Mouse (Mus musculus) hindbrain, postnatal 0 days (tissue): ENCODE data around the gene Phlda2. TPM values are rescaled to one million over a fixed set of nuclear protein-coding genes. Genes with fewer than 3 reads are reported as not detected.

Source experiments
- ATAC-seq: fragments of 200-750 bp; cut with Nextera tagmentation; 2 replicates; pipeline ENCODE4 v1.8.0; 2017; ENCODE audit warnings: mild to moderate bottlenecking, moderate TSS enrichment, moderate library complexity
- DNase-seq: peaks from one replicate; pipeline ENCODE4 v3.0.0-alpha.2; 2015; ENCODE audit warnings: low spot score
- H3K27ac ChIP-seq: fragments of 300-500 bp; sonication (generic); 2 replicates; pipeline ENCODE4 v1.5.1; 2014; ENCODE audit warnings: mild to moderate bottlenecking
- H3K27me3 ChIP-seq: fragments of 300-500 bp; sonication (generic); 2 replicates; pipeline ENCODE4 v1.6.1; 2014; ENCODE audit warnings: low read length, mixed read lengths; ENCODE audit not compliant: insufficient read depth
- H3K36me3 ChIP-seq: fragments of 300-500 bp; sonication (generic); 2 replicates; pipeline ENCODE4 v1.6.1; 2014; ENCODE audit warnings: low read length, mixed read lengths; ENCODE audit not compliant: insufficient read depth
- H3K4me1 ChIP-seq: fragments of 300-500 bp; sonication (generic); 2 replicates; pipeline ENCODE4 v1.6.1; 2014; ENCODE audit warnings: antibody characterized with exemption, low read length, mixed read lengths; ENCODE audit not compliant: insufficient read depth
- H3K4me2 ChIP-seq: fragments of 300-500 bp; sonication (generic); 2 replicates; pipeline ENCODE4 v1.6.1; 2014; ENCODE audit warnings: low read depth, mild to moderate bottlenecking, low read length, moderate library complexity, mixed read lengths
- H3K4me3 ChIP-seq: fragments of 300-500 bp; sonication (generic); 2 replicates; pipeline ENCODE4 v1.5.1; 2014; ENCODE audit warnings: low read length
- H3K9ac ChIP-seq: fragments of 300-500 bp; sonication (generic); replicated peaks from 2 replicates; pipeline ENCODE4 v1.6.1; 2014; ENCODE audit warnings: mild to moderate bottlenecking, low read length, moderate library complexity, mixed read lengths
- H3K9me3 ChIP-seq: fragments of 300-500 bp; sonication (generic); 2 replicates; pipeline ENCODE4 v1.6.1; 2016; ENCODE audit warnings: low read length, mixed read lengths
- CTCF ChIP-seq: IDR thresholded peaks from 2 replicates; pipeline ENCODE4 v1.5.1; 2016; ENCODE audit warnings: antibody characterized with exemption, control low read depth, low read depth
- WGBS: fragments of 180-500 bp; shearing (Covaris S2); extraction: QIAGEN DNeasy Blood & Tissue Kit; methylation state at CpG from one replicate; pipeline ENCODE4 v1.1.7; 2014; 5-methylcytosine and 5-hydroxymethylcytosine counted together
- polyA plus RNA-seq: library from polyadenylated mRNA; unstranded; fragments of >200 nt; fragmentation: Nextera tagmentation; extraction: Ambion mirVana; gene quantifications from 2 replicates; pipeline ENCODE4 v1.2.1, GENCODE M21; 2015
- total RNA-seq: library from RNA; depleted of rRNA; stranded (reverse); fragments of >200 nt; gene quantifications from 2 replicates; pipeline ENCODE4 v1.2.3, GENCODE M21; 2014

Phlda2 gene
- total and polyA plus RNA-seq, 2 experiments from 2014 or later: 0.52 to 0.73 TPM

DNA sequence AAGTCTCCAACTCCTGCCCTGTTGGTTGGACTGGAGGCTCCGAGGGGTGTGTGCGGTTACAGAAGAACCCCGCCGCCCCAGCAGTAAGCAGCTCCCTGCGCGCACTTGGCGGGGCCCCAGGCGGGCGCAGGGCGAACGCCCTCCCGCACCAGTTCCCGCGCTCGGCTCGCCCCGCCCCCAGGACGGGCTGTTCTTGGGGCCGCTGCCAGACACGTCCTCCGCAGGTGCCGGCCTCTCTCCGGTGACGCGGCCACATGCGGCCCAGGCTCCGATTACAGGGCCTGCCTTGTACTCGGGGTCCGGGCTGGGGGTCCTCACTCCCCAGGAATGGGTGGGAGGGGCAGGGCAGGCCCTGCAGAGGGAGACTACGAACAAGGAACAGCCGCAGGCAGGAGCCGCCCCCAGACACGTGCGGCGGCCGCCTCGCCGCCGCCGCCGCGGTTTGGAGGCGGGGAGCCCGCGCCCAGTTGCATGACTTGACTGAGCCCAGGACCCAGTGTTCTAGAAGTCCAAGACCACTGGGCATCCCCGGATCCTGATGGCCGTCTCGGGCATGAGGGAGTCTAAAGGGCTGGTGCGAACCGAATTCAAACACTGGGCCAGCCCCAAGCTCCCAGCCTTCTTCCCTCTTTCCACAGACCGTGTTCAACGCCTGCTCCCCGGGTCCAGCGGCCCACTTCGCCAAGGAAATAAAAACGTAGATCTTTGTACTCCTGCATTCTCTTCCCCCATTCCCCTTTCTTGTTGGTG, 38.0 kb downstream of the Phlda2 start:
- 25% methylated on average over 54 of the region's 56 CpGs for whole genome bisulfite sequencing
- Histone ChIP-seq H3K36me3 (no peaks in the 10 kb centered on the region), H3K27me3 (no peaks in the 10 kb centered on the region), H3K9ac (peak overlapping the region; percentile 21; the same call in 1 of the 2 replicates), H3K27ac (no peak overlapping the region), H3K4me1 (no peaks in the 10 kb centered on the region), H3K9me3 (peaks cover 5% of the 10 kb centered on the region; the same call in 1 of the 2 replicates), H3K4me3 (peak overlapping the region; percentile 31), H3K4me2 (peak overlapping the region; percentile 65)
- ATAC-seq: no peak; the same call in 1 of the 2 replicates
- DNase-seq: peak; percentile 53
- no peak for TF ChIP-seq CTCF

DNA sequence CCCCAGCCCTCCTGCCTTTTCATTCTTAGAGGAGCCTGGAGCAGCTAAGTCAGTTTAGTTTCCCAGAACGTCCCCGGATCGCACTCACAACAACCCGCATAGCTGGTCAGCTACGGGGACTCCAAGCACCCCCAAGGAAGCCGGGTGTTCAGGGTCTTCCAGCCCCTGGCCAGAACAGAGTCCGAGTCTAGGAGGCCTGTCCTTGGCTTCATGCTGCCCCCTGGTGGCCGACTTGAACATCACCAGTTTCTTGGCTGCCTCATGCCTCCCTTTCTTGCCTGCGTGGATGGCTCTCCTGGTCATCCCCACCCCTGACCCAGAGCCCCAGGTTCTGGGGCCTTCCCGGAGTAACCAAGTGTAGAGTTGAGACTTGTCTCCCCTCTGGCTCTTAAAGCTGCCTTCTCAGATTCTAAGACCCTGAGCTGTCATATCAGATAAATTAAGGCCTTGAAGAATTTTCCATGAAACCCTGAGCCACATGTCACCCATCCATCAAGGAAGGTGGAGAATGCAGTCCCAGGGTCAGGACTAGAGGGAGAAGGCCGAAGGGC, 39.0 kb downstream of the Phlda2 start:
- peak; percentile 95 for TF ChIP-seq CTCF
- Histone ChIP-seq H3K9me3 (peaks cover 6% of the 10 kb centered on the region; the same call in 1 of the 2 replicates), H3K9ac (no peak overlapping the region), H3K27ac (no peak overlapping the region), H3K27me3 (no peaks in the 10 kb centered on the region), H3K4me3 (no peak overlapping the region), H3K4me2 (no peak overlapping the region), H3K4me1 (no peaks in the 10 kb centered on the region), H3K36me3 (no peaks in the 10 kb centered on the region)
- WGBS: 26% methylated on average over 11 of the region's 11 CpGs
- DNase-seq: peak; percentile 89
- ATAC-seq: 0 out of 2 replicates have a peak, but pooled peaks have one; percentile 22

DNA sequence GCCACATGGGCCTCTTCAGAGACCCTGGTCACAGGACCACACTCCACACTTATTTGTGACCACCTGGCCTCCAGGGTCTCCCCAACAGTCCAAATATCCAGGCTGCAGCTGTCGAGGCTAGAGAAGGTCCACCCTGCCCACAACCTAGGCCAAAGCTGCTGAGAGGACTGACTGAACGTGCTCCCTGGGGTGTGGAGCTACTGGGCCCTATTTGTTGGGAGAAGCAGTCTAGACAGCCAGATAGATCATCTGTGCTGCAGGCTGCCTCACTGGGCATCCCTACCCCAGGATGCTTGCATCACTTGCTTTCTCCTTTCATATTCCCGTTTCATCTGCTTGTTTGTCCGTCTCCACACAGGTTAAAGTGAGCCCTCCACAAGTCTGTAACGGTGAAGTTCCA, 40.4 kb downstream of the Phlda2 start:
- ATAC-seq (no peak), DNase-seq (no peak)
- Histone ChIP-seq H3K9ac (no peak overlapping the region), H3K4me1 (no peaks in the 10 kb centered on the region), H3K36me3 (no peaks in the 10 kb centered on the region), H3K4me3 (no peak overlapping the region), H3K9me3 (peaks cover 6% of the 10 kb centered on the region; the same call in 1 of the 2 replicates), H3K27ac (no peak overlapping the region), H3K27me3 (no peaks in the 10 kb centered on the region), H3K4me2 (no peak overlapping the region)
- TF ChIP-seq CTCF: no peak
- WGBS: 73% methylated on average over 5 of the region's 5 CpGs

DNA sequence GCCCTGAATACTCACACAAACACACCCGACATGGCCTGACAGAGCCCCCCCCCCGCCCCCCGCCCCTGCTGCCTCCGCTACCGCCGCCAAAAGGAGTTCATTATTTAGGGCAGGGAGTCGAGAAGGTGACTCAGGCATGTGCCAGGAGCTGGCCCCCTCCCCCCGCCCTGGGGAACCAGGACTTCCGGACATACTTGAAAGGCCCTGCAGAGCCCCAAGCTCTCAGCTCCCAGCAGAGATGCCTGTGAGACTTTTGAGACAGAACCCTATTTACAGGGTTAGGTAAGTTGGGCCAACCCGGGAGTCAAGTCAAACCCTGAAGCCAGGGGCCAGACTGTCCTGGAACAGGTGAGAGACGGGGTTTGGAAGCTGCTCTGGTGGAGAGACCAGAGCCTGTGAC, 41.0 kb downstream of the Phlda2 start:
- peaks cover 6% of the 10 kb centered on the region; the same call in 1 of the 2 replicates for H3K9me3 ChIP-seq
- no peak for ATAC-seq
- no peaks in the 10 kb centered on the region for H3K4me1 ChIP-seq
- H3K36me3 ChIP-seq: no peaks in the 10 kb centered on the region
- no peak overlapping the region for H3K4me3 ChIP-seq
- H3K9ac ChIP-seq: no peak overlapping the region
- no peaks in the 10 kb centered on the region for H3K27me3 ChIP-seq
- WGBS: 50% methylated on average over 11 of the region's 11 CpGs
- no peak for TF ChIP-seq CTCF
- no peak overlapping the region for H3K27ac ChIP-seq
- DNase-seq: no peak
- H3K4me2 ChIP-seq: no peak overlapping the region

DNA sequence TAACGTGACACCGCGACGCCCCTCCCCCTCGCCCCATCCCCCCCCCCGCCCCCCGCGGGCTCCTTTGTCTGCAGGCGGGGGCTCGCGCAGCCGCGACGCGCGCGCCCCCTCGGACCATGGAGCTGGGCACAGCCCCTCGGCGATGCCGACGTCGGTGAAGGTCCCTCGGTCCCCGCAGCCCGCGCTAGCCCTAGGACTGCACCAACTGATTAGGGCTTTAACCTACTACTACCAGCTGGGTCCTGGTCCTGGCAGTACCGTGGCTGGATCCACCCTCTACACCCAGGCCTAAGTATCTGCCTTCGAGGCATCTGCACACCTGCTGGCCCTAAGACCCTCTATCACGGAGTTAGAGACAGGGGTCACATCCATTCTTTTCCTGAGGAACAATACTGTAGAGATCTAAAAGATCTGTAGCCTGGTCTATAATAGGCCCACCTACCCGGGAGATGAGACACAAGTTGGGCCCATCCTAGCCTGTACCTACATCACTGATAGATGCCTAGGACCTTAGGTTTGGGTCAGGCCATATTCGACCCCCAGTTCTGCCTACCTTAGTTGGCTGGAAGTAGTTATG, 41.6 kb downstream of the Phlda2 start:
- Histone ChIP-seq H3K9ac (no peak overlapping the region), H3K27me3 (no peaks in the 10 kb centered on the region), H3K4me1 (no peaks in the 10 kb centered on the region), H3K36me3 (no peaks in the 10 kb centered on the region), H3K9me3 (peaks cover 6% of the 10 kb centered on the region; the same call in 1 of the 2 replicates), H3K4me2 (peak overlapping the region; percentile 62), H3K27ac (no peak overlapping the region), H3K4me3 (peak overlapping the region; percentile 43)
- DNase-seq (no peak), ATAC-seq (peak; percentile 41; the same call in 1 of the 2 replicates)
- WGBS: 39% methylated on average over 18 of the region's 32 CpGs
- no peak for TF ChIP-seq CTCF

DNA sequence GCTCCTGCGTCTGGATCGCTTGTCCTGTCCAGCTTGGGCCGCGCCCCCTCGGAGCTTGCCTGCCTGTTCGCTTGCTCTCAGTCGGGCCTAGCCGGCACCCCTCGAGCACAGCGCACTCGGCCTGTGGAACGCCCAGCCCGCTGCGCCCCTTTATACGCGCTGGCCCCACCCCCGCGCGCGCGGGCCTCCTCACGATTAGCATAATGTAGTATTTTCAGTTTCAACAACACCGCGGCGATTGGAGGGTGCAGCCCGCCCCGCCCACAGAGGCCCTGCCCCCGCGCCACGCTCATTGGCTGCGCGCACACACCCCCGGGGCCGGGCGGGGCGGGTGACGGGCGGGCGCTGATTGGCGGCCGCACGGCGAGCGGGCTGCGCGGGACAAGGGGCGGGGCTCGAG, 42.1 kb downstream of the Phlda2 start, which contains the start of gene Cdkn1c:
Gene Cdkn1c (minus strand): TSS at position 177 of the 400 bp plus-strand sequence.
- TF ChIP-seq CTCF: no peak
- no peak within 1 kb of the TSS for H3K27ac ChIP-seq

More for the DNA sequence above, 42.1 kb downstream of the Phlda2 start, which contains the start of gene Cdkn1c:
- H3K36me3 ChIP-seq: no peaks in the 10 kb centered on the region
- H3K9me3 ChIP-seq: peaks cover 6% of the 10 kb centered on the region; the same call in 1 of the 2 replicates
- 35% methylated on average over 42 of the region's 48 CpGs for WGBS
- peak within 1 kb of the TSS; percentile 41 for H3K9ac ChIP-seq
- H3K27me3 ChIP-seq: no peaks in the 10 kb centered on the region
- peak within 1 kb of the TSS; percentile 62 for H3K4me2 ChIP-seq
- H3K4me3 ChIP-seq: peak within 1 kb of the TSS; percentile 43
- peak; percentile 89 for DNase-seq
- no peaks in the 10 kb centered on the region for H3K4me1 ChIP-seq
- ATAC-seq: peak; percentile 85
